Mouse (Mus musculus) brain, embryonic 18.5 days (tissue): Measurements from ENCODE around the gene Bicc1.

ENCODE experiments used
- DNase-seq: peaks from one replicate; pipeline ENCODE4 v3.0.0-alpha.2; 2012; ENCODE audit warnings: low read depth, low spot score

The Bicc1 gene

GRCm38 (mm10) chr10:71058070-71058469 is 101.4 kb downstream of the Bicc1 start:
- DNase-seq, result no peak

DNA sequence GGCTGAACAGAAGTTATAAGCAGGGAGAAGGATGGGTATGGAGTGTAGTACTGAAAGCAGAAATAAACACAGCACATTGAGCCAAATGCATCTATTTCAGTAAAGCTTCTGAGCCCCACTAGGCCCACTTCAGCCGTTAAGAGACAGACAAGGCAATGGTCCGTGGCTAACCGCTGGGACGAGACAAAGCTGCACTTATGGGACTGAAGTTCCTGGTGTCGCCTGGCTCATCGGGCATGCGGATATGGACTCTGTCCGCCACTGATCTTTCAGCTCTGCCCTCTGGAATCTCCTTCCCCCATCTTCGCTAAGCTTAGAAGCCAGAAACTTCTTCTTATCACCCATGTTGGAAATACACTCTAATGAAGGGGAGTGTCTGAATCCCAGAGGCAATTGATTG is 106.8 kb downstream of the Bicc1 start:
- no peak for DNase-seq

- DNase-seq, result no peak
Measured at GRCm38 (mm10) chr10:71052208-71052607, 107.3 kb downstream of the Bicc1 start.

GRCm38 (mm10) chr10:71050722-71051333 is 108.7 kb downstream of the Bicc1 start:
- no peak for DNase-seq

GRCm38 (mm10) chr10:71049294-71049693 is 110.2 kb downstream of the Bicc1 start:
- no peak for DNase-seq

- no peak for DNase-seq
Measured at GRCm38 (mm10) chr10:71044410-71044809, 115.1 kb downstream of the Bicc1 start.

GRCm38 (mm10) chr10:71041874-71042273 is 117.6 kb downstream of the Bicc1 start:
- no peak for DNase-seq

DNA sequence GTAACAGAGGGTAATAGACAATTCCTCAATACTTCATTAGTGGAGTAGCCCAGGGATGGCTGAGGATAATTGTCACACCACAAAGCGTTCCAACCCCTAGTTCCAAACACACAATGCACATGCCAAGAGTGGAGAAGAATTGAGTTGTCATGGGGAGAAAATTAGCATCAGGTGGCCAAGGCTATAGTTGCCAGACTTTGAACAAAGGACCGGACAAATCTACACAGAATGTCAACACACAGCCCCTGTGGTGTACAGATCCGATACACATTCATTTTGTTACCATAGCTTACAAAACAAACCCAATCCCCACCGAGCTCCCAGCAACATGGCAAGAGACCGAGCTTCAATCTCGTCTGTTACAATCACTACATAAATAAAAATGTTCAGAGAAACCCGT is 123.0 kb downstream of the Bicc1 start:
- no peak for DNase-seq

- DNase-seq, result no peak
Measured at GRCm38 (mm10) chr10:71028996-71029395, 130.5 kb downstream of the Bicc1 start.

- no peak for DNase-seq
Measured at GRCm38 (mm10) chr10:71028066-71028844, 131.2 kb downstream of the Bicc1 start.

DNA sequence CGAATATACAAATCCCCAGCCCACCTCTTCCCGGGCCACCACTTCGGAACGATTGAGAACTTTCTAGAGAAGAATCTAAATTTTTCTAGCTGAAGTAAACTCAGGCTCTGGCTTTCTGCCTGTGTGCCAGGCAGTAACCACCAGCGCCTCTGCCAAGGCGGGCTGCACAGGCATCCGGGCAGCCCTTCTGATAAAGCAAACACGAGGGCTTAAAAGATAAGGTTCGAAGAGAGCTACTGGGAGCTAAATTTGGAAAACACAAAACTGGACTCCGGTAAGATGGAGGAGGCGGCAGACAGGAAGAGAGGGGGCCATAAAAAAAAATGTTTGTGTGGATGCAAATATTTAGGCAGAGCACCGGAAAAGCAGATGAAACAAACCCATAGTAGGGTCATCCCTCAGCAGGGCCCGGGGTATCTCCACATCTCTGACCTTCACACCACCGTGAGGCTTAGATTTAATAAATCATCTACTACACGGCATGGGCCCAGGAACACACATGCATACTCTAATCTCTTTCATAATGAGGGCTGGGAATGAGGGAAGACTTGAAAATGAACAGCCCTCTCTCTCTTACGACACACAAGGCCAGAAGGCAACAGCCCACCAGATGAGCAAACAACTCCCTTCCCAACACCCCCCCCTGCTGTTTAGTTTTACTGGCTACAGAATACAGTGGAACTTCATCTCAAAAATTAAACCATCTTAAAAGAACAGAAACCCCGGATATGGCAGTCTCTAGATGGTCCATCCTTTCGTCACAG is 134.2 kb downstream of the Bicc1 start:
- DNase-seq, result no peak

GRCm38 (mm10) chr10:71024681-71025080 is 134.8 kb downstream of the Bicc1 start:
- DNase-seq, result no peak

DNA sequence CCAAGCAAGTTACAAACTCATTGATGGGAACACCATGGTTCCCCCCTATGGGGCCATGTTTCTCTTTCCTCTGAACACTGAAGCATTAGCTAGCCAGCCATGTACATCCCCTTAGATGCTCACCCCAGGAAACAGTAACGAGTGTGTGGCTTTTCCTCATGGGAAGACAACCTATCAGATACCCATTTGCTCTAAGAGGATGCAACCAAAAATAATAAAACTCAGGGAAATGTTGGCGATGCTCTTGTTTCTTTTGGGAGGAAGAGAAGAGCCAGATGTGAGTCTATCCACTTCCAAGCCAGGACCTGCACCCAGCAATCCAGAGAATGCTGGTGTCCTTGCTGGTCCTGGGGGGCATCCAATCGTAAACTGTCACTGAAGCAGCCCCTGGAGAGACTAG is 136.0 kb downstream of the Bicc1 start:
- DNase-seq, result no peak

DNA sequence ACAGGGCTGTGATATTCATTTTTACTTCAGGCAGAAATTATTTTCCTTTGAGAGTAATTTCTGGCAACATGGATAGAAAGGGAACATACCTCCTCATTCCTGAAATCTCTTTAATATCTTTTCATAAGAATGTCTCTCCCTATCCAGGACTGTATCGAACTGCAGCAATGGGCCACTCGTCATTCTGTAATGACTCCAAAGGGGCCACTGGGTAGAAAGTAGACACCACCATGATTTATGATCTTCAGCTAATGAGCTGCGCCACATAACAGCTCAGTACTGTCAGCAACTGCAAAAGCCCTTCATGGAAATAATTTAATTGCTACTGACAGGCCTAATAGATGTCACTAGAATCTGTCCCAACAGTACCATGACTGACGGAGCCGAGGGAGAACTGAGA is 139.0 kb downstream of the Bicc1 start:
- no peak for DNase-seq

- no peak for DNase-seq
Measured at GRCm38 (mm10) chr10:71019836-71020235, 139.7 kb downstream of the Bicc1 start.

DNA sequence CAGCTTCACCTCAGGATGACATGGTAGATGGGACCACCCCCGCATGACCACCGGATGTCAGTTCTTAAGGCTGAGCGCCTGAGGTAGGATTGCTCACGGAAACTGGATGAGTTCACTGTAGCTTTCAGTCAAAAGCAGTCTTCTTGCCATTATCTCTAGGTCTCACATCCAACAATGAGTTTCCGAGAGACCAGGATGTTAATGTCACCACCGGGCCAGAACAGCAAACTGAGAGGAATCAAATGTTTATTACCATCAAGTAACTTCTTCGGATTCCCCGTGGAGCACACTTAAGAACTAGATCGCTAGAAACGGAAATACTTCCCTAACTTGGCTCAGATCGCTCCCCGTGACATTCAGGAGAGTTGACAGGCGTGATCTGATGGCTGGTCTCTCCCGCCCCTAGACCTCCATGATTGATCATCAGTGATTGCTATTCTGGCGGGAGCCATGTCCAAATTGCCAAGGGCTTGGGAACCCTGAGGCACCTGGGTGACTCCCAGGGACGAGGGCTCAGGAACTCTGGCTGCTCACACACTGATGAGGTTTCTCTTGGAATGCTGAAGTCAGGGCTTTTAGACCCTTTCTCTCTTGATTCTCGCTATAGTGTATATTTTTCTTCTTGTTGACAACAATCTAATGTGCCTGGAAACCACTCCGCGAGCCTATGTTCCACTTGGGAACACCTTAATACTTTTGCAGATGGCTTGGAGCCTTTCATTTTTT is 149.6 kb downstream of the Bicc1 start:
- no peak for DNase-seq

DNA sequence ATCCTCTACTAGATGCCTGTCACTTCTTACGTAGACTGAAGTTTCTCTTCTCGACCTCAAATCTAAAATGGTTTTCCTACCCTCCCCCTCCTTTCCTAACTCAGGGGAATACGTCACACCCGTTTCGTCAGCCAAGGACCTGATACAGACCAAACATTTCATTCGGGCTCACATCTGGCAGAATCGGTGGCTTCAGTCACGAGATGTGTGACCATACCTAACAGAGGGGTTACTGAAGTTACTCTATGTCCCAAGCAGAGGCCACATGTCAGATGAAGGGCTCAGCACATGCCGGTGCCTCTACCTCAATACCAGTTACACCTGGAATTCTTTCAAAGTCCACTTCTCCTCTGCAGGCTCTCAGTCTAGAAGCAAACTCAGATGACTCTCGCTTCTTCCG is 150.8 kb downstream of the Bicc1 start:
- DNase-seq, result no peak

GRCm38 (mm10) chr10:71007956-71008355 is 151.5 kb downstream of the Bicc1 start:
- no peak for DNase-seq

DNA sequence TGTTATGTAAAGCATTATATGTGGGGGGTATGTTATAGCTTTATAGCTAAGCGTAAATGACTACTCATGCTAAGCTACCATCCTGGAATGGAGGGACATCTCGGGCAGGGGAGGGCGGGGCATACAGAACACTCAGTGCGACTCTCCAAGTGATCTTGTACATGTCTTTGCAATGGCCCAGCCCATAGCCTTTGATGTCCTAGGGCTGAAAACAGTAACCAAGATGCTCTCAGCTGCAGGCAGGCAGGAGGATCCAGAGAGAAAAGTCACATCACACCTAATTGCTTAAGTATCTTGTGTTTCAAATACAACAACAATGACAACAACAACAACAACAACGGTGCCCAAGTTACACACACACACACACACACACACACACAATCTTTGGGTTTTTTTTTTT is 152.0 kb downstream of the Bicc1 start:
- no peak for DNase-seq

GRCm38 (mm10) chr10:71007001-71007400 is 152.5 kb downstream of the Bicc1 start:
- DNase-seq, result no peak

- no peak for DNase-seq
Measured at GRCm38 (mm10) chr10:71002871-71003270, 156.6 kb downstream of the Bicc1 start.

DNA sequence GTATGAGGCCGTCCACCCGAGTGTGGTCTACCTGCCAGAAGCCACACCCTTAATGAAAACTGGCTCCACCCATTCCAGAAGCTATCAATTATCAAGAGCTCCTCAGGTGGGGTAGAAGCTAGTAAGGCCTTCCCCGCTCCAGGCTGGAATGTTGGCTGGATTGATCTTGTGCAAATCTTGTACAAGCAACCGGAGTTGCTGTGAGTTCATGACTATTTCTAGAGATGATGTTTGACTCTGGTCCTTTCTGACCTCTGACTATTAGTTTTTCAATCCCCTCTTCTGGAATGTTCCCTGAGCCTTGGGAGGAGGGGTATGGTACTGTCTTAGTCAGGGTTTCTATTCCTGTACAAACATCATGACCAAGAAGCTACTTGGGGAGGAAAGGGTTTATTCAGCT is 157.3 kb downstream of the Bicc1 start:
- DNase-seq, result no peak
